Mouse (Mus musculus): ENCODE measurements at regions not wholly inside any gene's neighbourhood (a gene's known extent, or its start where the extent isn't known, plus 50 kb on each side); places are given as distances from the start of the nearest gene placed in this dataset.

DNA sequence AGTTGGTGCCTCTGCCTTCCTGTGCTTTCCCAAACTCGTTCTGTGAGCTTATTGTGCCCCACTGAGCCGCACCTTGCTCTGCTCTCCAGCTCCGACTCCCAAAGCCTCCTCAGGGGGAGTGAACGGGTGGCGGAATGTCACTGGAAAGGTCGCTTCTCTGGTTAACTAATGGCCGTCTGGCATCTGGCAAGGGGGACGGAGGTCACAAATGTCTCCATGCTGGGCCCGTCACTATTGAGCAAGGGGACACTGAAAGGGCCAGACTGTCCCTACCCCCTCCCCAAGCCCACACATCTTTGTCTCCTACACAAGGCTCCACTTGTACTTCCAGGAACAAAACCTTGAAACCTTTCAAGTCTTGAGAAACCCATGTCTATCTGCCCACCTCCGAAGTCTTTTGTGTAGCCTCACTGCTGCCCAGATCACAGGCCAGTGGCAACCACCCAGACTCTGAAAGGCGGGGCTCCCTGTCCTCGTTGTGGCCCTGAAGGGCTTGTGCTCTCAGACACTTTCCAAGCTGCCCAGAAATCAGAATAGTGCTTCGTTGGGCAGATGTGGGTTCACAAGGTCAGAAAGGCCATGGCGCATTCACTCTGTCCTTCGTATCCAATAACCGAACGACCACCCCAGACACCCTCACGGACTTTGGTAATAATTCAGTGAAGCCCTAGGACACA is 75.9 kb downstream of the Zbtb18 start:
- no peak overlapping the region for H3K4me3 ChIP-seq (replicated peaks; ENCODE audit: low read length)
- no peak overlapping the region for H3K9ac ChIP-seq (ENCODE audit: low read depth, low read length, severe bottlenecking)
- WGBS: 16% methylated on average over 18 of the region's 18 CpGs
- no peak overlapping the region for H3K4me2 ChIP-seq (replicated peaks; ENCODE audit: low read depth, low read length, severe bottlenecking)
- H3K9me3 ChIP-seq (ENCODE audit: control insufficient read depth, low read length): no peaks in the 10 kb centered on the region
- H3K4me1 ChIP-seq (ENCODE audit: control insufficient read depth, insufficient read depth, low read length): peaks cover 8% of the 10 kb centered on the region
- no peaks in the 10 kb centered on the region for H3K36me3 ChIP-seq (ENCODE audit: control insufficient read depth, insufficient read depth, low read length)
- ATAC-seq (ENCODE audit: low FRiP score, low read depth): no peak
- DNase-seq (ENCODE audit: low spot score): no peak
- H3K27ac ChIP-seq (replicated peaks; ENCODE audit: low read depth, low read length): no peak overlapping the region
- H3K27me3 ChIP-seq (ENCODE audit: control insufficient read depth, insufficient read depth, low read length): no peaks in the 10 kb centered on the region
- TF ChIP-seq POLR2A (IDR thresholded peaks at IDR 0.05; ENCODE audit: borderline replicate concordance, extremely low read depth, insufficient read depth, insufficient read length): no peak

DNA sequence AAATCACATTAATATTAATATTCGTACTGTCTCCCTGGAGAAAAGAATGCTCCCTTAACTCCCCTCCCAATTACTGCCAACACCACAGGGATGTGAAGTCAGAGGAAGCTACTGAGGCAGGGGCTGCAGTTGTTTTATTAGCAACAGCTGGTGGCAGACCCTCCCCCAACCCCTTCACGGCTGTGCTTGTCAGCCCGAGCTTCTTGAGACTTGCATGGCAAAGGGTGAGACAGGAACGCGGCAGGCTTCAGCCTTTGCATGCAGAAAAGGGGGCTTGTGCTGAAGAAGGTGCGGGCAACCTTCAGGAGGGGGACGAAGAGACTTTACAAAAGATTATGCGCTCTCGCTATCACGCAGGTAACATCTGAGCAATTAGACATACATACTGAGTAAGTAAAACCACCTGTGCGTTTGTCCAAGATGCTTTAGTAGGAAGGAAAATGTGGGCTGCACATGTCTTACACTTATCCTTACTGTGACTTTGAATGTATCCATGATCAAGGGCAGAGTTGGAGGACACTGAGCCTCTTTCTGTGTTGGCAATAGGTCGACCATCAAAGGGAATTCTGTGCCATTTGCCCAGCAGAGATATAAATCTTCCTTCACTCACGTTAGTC is 76.9 kb downstream of the Zbtb18 start:
- Histone ChIP-seq H3K4me2 (replicated peaks; ENCODE audit: low read depth, low read length, severe bottlenecking) (peak overlapping the region; percentile 19; the same call in 1 of the 2 replicates), H3K4me1 (ENCODE audit: control insufficient read depth, insufficient read depth, low read length) (peaks cover 8% of the 10 kb centered on the region), H3K4me3 (replicated peaks; ENCODE audit: low read length) (no peak overlapping the region), H3K27ac (replicated peaks; ENCODE audit: low read depth, low read length) (no peak overlapping the region), H3K9me3 (ENCODE audit: control insufficient read depth, low read length) (no peaks in the 10 kb centered on the region), H3K27me3 (ENCODE audit: control insufficient read depth, insufficient read depth, low read length) (no peaks in the 10 kb centered on the region), H3K36me3 (ENCODE audit: control insufficient read depth, insufficient read depth, low read length) (no peaks in the 10 kb centered on the region), H3K9ac (ENCODE audit: low read depth, low read length, severe bottlenecking) (no peak overlapping the region)
- no peak for TF ChIP-seq POLR2A (IDR thresholded peaks at IDR 0.05; ENCODE audit: borderline replicate concordance, extremely low read depth, insufficient read depth, insufficient read length)
- ATAC-seq (ENCODE audit: low FRiP score, low read depth) (peak; percentile 41; the same call in 1 of the 2 replicates), DNase-seq (ENCODE audit: low spot score) (peak; percentile 17)
- 7% methylated on average over 13 of the region's 13 CpGs for WGBS

DNA sequence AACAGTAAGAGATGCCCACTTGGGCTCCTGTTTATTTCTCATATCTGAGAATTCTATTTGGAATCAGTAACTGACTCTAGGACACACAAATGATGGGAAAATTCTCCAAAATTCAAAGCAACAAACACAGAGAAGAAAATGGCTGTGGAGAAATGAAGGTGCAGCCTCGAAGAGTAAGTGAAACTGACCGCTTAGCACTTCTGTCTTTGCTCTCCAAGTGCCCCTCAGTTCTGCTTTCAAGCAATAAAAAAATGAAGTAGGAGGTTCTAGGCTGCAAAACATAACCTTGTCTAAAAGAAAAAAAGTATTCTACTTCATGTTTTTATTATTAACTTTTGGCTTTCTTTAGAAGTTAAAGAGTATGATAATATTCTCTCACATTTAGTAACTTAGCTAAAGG is 79.0 kb downstream of the Zbtb18 start:
- Histone ChIP-seq H3K36me3 (ENCODE audit: control insufficient read depth, insufficient read depth, low read length) (no peaks in the 10 kb centered on the region), H3K9me3 (ENCODE audit: control insufficient read depth, low read length) (no peaks in the 10 kb centered on the region), H3K4me3 (replicated peaks; ENCODE audit: low read length) (no peak overlapping the region), H3K4me2 (replicated peaks; ENCODE audit: low read depth, low read length, severe bottlenecking) (no peak overlapping the region), H3K9ac (ENCODE audit: low read depth, low read length, severe bottlenecking) (no peak overlapping the region), H3K27ac (replicated peaks; ENCODE audit: low read depth, low read length) (no peak overlapping the region), H3K27me3 (ENCODE audit: control insufficient read depth, insufficient read depth, low read length) (no peaks in the 10 kb centered on the region), H3K4me1 (ENCODE audit: control insufficient read depth, insufficient read depth, low read length) (peaks cover 8% of the 10 kb centered on the region)
- ATAC-seq (ENCODE audit: low FRiP score, low read depth) (no peak), DNase-seq (ENCODE audit: low spot score) (no peak)
- WGBS: 87% methylated on average over 2 of the region's 2 CpGs
- no peak for TF ChIP-seq POLR2A (IDR thresholded peaks at IDR 0.05; ENCODE audit: borderline replicate concordance, extremely low read depth, insufficient read depth, insufficient read length)

DNA sequence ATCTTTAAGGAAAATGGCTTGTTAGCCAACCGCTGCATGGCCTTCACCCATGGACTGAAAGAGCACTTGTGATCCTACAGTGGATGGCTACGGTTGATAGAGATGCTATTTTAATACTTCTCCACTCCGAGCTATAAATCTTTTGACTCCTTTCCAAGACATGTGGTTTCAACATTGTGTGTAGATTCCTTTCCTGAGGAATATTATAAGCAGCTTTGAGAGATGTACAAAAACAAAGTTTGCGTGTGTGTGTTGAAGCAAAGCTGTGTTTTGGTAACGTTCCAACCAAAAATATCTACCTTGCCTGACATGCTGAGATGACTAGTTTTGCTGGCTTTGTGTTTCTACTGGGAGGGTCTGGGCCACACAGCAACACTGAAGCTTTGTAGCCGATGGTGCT is 83.0 kb downstream of the Zbtb18 start:
- no peak overlapping the region for H3K27ac ChIP-seq (replicated peaks; ENCODE audit: low read depth, low read length)
- no peak for ATAC-seq (ENCODE audit: low FRiP score, low read depth)
- TF ChIP-seq POLR2A (IDR thresholded peaks at IDR 0.05; ENCODE audit: borderline replicate concordance, extremely low read depth, insufficient read depth, insufficient read length): no peak

DNA sequence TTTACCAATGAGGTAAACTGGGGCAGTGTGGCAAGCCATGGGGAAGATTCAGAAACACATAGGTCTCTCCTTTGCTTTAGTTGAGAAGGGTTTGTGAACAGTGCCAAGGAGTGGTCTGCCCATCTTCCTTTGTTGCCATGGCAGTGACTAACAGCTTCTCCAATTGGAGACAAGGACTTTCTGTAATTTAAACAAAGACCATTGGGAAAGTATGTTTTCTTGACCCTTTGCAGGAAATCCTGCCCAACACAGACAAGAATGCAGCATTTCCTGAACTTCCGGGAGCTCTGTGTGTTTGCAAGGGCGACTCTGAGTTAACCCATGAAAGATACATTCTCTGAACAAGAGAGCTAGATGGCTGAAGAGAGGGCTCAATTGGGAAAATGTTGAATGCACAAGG is 89.6 kb downstream of the Zbtb18 start:
- Histone ChIP-seq H3K4me2 (replicated peaks; ENCODE audit: low read depth, low read length, severe bottlenecking) (no peak overlapping the region), H3K4me1 (ENCODE audit: control insufficient read depth, insufficient read depth, low read length) (no peaks in the 10 kb centered on the region), H3K27ac (replicated peaks; ENCODE audit: low read depth, low read length) (no peak overlapping the region), H3K9me3 (ENCODE audit: control insufficient read depth, low read length) (no peaks in the 10 kb centered on the region), H3K9ac (ENCODE audit: low read depth, low read length, severe bottlenecking) (no peak overlapping the region), H3K4me3 (replicated peaks; ENCODE audit: low read length) (no peak overlapping the region), H3K36me3 (ENCODE audit: control insufficient read depth, insufficient read depth, low read length) (no peaks in the 10 kb centered on the region), H3K27me3 (ENCODE audit: control insufficient read depth, insufficient read depth, low read length) (no peaks in the 10 kb centered on the region)
- TF ChIP-seq POLR2A (IDR thresholded peaks at IDR 0.05; ENCODE audit: borderline replicate concordance, extremely low read depth, insufficient read depth, insufficient read length): no peak
- ATAC-seq (ENCODE audit: low FRiP score, low read depth) (no peak), DNase-seq (ENCODE audit: low spot score) (no peak)
- 68% methylated on average over 2 of the region's 2 CpGs for WGBS

More for the DNA sequence above, 83.0 kb downstream of the Zbtb18 start:
- Histone ChIP-seq H3K27me3 (ENCODE audit: control insufficient read depth, insufficient read depth, low read length) (no peaks in the 10 kb centered on the region), H3K9me3 (ENCODE audit: control insufficient read depth, low read length) (no peaks in the 10 kb centered on the region), H3K4me3 (replicated peaks; ENCODE audit: low read length) (no peak overlapping the region), H3K4me2 (replicated peaks; ENCODE audit: low read depth, low read length, severe bottlenecking) (no peak overlapping the region), H3K9ac (ENCODE audit: low read depth, low read length, severe bottlenecking) (no peak overlapping the region), H3K36me3 (ENCODE audit: control insufficient read depth, insufficient read depth, low read length) (no peaks in the 10 kb centered on the region), H3K4me1 (ENCODE audit: control insufficient read depth, insufficient read depth, low read length) (no peaks in the 10 kb centered on the region)
- DNase-seq (ENCODE audit: low spot score): peak; percentile 60
- 66% methylated on average over 6 of the region's 6 CpGs for WGBS
